Mouse (Mus musculus): Measurements from ENCODE around the gene Chd8. TPM values are rescaled to one million over a fixed set of nuclear protein-coding genes. Genes with fewer than 3 reads are reported as not detected.

The Chd8 gene
- polyA plus RNA-seq, 1 experiment from 2014 or later, result 64.4 TPM

DNA sequence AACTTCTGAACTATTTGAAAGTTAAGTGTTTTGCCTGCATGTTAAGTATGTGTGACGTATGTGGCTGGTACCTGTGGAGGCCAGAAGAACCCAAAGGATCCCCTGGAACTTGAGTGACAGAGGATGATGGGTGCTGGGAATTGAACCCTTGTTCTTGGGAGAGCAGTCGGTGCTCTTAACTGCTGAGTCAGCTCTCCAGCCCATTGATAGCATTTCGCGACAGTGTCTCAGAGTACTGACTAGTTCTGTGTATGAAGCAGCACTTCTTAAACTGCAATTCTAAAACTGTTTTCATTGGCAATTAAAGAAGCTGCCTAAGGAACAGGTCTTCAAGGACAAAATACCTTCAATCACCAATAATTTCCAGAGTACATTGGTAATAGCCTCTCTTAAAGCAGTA lies 19.6 kb upstream of the Chd8 start:
- DNase-seq (ENCODE audit: low read depth, low spot score), result no peak
- in situ Hi-C loops (cut with MboI; ENCODE audit: low pct_unique_long_range_greater_than_20kb), result no loop called here
- ChIA-PET POLR2A (no interaction called here), CTCF (interaction anchor here (0.8 to 1.4 kb wide), 2 partner anchors 39 to 54 kb away, joined by 3 read pairs; no protein-coding TSS in a partner anchor)
- H3K27me3 ChIP-seq, result no peaks in the 10 kb centered on the region
- ATAC-seq, result no peak
- TF ChIP-seq CTCF (IDR thresholded peaks at IDR 0.05), result no peak

DNA sequence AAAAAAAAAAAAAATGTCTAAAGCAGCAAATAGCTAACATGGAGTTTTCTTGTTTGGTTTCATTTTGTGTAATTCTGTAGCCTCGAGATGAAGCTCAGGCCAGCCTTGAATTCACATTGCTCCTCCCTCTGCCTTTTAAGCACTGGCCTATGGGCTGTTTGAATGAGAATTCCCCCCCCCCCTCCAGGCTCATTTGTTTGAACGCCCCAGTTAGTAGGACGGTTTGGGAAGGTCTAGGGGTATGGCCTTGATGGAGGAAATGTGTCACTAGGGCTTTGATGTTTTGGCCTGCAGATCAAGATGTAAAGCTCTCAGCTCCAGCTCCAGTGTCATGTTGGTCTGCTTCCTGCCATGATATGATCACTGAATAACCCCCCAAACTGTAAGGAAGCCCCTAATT lies 15.2 kb upstream of the Chd8 start:
- no peaks in the 10 kb centered on the region for H3K27me3 ChIP-seq
- ChIA-PET POLR2A (interaction anchor here (0.6 to 0.8 kb wide), 2 partner anchors 22 to 115 kb away, joined by 3 to 5 read pairs; no protein-coding TSS in a partner anchor), CTCF (interaction anchor here (2.0 kb wide), 1 partner anchor 11 kb away, joined by 10 read pairs; no protein-coding TSS in a partner anchor)
- DNase-seq (ENCODE audit: low read depth, low spot score), result no peak
- no peak for ATAC-seq
- in situ Hi-C loops (cut with MboI; ENCODE audit: low pct_unique_long_range_greater_than_20kb), result no loop called here
- no peak for TF ChIP-seq CTCF (IDR thresholded peaks at IDR 0.05)

- CTCF ChIA-PET, result interaction anchor here (1.0 to 2.6 kb wide), 4 partner anchors 8 to 22 kb away, joined by 4 to 9 read pairs (median 5); partner anchors contain the start of genes Rab2b and Tox4
- POLR2A ChIA-PET, result interaction anchor here (0.5 to 1.6 kb wide), 3 partner anchors 12 to 57 kb away, joined by 3 to 11 read pairs (median 5); no protein-coding TSS in a partner anchor
Measured at GRCm38 (mm10) chr14:52256311-52257175, 1.0 kb downstream of the Chd8 start.

GRCm38 (mm10) chr14:52246129-52246528 lies 11.5 kb downstream of the Chd8 start:
- in situ Hi-C loops (cut with MboI; ENCODE audit: low pct_unique_long_range_greater_than_20kb), result no loop called here
- ATAC-seq, result no peak
- no peak for DNase-seq (ENCODE audit: low read depth, low spot score)
- POLR2A ChIA-PET, result no interaction called here
- CTCF ChIA-PET, result no interaction called here
- no peaks in the 10 kb centered on the region for H3K27me3 ChIP-seq
- no peak for TF ChIP-seq CTCF (IDR thresholded peaks at IDR 0.05)

More at GRCm38 (mm10) chr14:52256311-52257175, 1.0 kb downstream of the Chd8 start:
- in situ Hi-C loops (cut with MboI; ENCODE audit: low pct_unique_long_range_greater_than_20kb), result no loop called here
- no peak for ATAC-seq
- no peak for TF ChIP-seq CTCF (IDR thresholded peaks at IDR 0.05)
- DNase-seq (ENCODE audit: low read depth, low spot score), result no peak
- no peaks in the 10 kb centered on the region for H3K27me3 ChIP-seq

DNA sequence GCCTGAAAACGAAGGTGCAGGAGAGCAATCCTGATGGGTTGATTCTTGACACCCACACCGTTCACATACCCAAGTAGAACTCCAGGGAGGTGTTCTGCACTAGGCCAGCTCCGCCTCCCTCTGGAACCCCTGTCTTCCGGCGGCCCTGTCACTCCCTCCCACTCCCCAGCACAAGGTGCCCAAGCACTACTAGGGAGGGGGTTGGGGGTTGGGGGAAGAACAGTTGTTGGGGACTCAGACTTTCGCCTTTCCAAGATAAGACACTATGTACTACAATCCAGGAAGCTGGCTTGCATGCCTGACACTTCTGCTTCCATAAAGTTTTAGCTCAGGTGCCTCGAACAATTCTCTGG lies 12.9 kb downstream of the Chd8 start:
- H3K27me3 ChIP-seq, result no peaks in the 10 kb centered on the region
- no peak for TF ChIP-seq CTCF (IDR thresholded peaks at IDR 0.05)
- no peak for DNase-seq (ENCODE audit: low read depth, low spot score)
- ChIA-PET CTCF (interaction anchor here (0.7 to 2.0 kb wide), 6 partner anchors 8 to 51 kb away, joined by 3 to 6 read pairs (median 4); partner anchors contain the start of genes Chd8 and Supt16), POLR2A (interaction anchor here (0.6 to 1.8 kb wide), 4 partner anchors 13 to 53 kb away, joined by 3 to 11 read pairs (median 4); partner anchors contain the start of genes Chd8, Rab2b and Tox4)
- peak; percentile 86 for ATAC-seq
- in situ Hi-C loops (cut with MboI; ENCODE audit: low pct_unique_long_range_greater_than_20kb), result no loop called here

- TF ChIP-seq CTCF (IDR thresholded peaks at IDR 0.05), result no peak
- no peaks in the 10 kb centered on the region for H3K27me3 ChIP-seq
- ChIA-PET CTCF (interaction anchor here (0.7 to 2.0 kb wide), 6 partner anchors 9 to 52 kb away, joined by 3 to 6 read pairs (median 4); partner anchors contain the start of genes Chd8 and Supt16), POLR2A (interaction anchor here (0.6 to 1.8 kb wide), 4 partner anchors 13 to 52 kb away, joined by 3 to 11 read pairs (median 4); partner anchors contain the start of genes Chd8, Rab2b and Tox4)
- in situ Hi-C loops (cut with MboI; ENCODE audit: low pct_unique_long_range_greater_than_20kb), result no loop called here
- DNase-seq (ENCODE audit: low read depth, low spot score), result peak; percentile 95
- peak; percentile 99 for ATAC-seq
Measured at GRCm38 (mm10) chr14:52244041-52244689, 13.4 kb downstream of the Chd8 start.

- CTCF ChIA-PET, result interaction anchor here (1.6 kb wide), 2 partner anchors 16 to 41 kb away, joined by 4 read pairs; no protein-coding TSS in a partner anchor
- no peak for TF ChIP-seq CTCF (IDR thresholded peaks at IDR 0.05)
- in situ Hi-C loops (cut with MboI; ENCODE audit: low pct_unique_long_range_greater_than_20kb), result no loop called here
- POLR2A ChIA-PET, result no interaction called here
- ATAC-seq (no peak), DNase-seq (ENCODE audit: low read depth, low spot score) (no peak)
- no peaks in the 10 kb centered on the region for H3K27me3 ChIP-seq
Measured at GRCm38 (mm10) chr14:52236216-52236615, 21.4 kb downstream of the Chd8 start.

DNA sequence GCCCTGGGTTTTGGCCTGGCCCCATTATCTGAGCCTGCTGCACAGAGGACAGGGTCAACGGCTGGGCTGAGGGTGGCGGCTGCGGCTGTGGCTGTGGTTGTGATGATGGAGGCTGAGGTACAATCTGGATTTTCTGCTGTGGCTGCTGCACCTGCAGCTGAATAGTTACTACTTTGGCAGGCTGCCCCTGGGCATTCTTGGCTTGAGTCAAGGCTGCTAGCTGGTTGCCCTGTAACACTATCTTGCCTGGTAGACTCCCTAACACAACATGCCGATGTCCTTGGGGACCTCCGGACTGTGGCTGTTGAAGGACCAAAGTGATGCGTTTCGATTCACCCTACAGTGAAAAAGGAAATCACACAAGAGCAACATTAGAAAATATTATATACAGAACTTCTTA lies 22.4 kb downstream of the Chd8 start:
- CTCF ChIA-PET, result interaction anchor here (1.6 kb wide), 1 partner anchor 15 kb away, joined by 4 read pairs; no protein-coding TSS in a partner anchor
- H3K27me3 ChIP-seq, result no peaks in the 10 kb centered on the region
- DNase-seq (ENCODE audit: low read depth, low spot score) (no peak), ATAC-seq (no peak)
- POLR2A ChIA-PET, result interaction anchor here (0.6 to 0.8 kb wide), 3 partner anchors 20 to 145 kb away, joined by 3 read pairs; no protein-coding TSS in a partner anchor
- in situ Hi-C loops (cut with MboI; ENCODE audit: low pct_unique_long_range_greater_than_20kb), result no loop called here
- no peak for TF ChIP-seq CTCF (IDR thresholded peaks at IDR 0.05)

GRCm38 (mm10) chr14:52232249-52232648 lies 25.3 kb downstream of the Chd8 start:
- no peak for ATAC-seq
- CTCF ChIA-PET, result interaction anchor here (1.3 to 1.7 kb wide), 2 partner anchors 9 to 23 kb away, joined by 4 read pairs; no protein-coding TSS in a partner anchor
- in situ Hi-C loops (cut with MboI; ENCODE audit: low pct_unique_long_range_greater_than_20kb), result no loop called here
- DNase-seq (ENCODE audit: low read depth, low spot score), result no peak
- peak; percentile 12 for TF ChIP-seq CTCF (IDR thresholded peaks at IDR 0.05)
- POLR2A ChIA-PET, result interaction anchor here (0.5 to 1.7 kb wide), 2 partner anchors 9 to 217 kb away, joined by 3 to 4 read pairs; no protein-coding TSS in a partner anchor
- no peaks in the 10 kb centered on the region for H3K27me3 ChIP-seq

GRCm38 (mm10) chr14:52225972-52226371 lies 31.6 kb downstream of the Chd8 start:
- TF ChIP-seq CTCF (IDR thresholded peaks at IDR 0.05), result no peak
- POLR2A ChIA-PET, result no interaction called here
- in situ Hi-C loops (cut with MboI; ENCODE audit: low pct_unique_long_range_greater_than_20kb), result no loop called here
- H3K27me3 ChIP-seq, result no peaks in the 10 kb centered on the region
- ATAC-seq, result no peak
- no peak for DNase-seq (ENCODE audit: low read depth, low spot score)
- CTCF ChIA-PET, result interaction anchor here (1.8 to 1.9 kb wide), 2 partner anchors 8 to 10 kb away, joined by 6 read pairs; no protein-coding TSS in a partner anchor
